Mouse (Mus musculus): ENCODE data around the gene Ints7.
A peak's percentile ranks its signal among the peaks of the same experiment; 100 is the strongest.

Gene Ints7

DNA sequence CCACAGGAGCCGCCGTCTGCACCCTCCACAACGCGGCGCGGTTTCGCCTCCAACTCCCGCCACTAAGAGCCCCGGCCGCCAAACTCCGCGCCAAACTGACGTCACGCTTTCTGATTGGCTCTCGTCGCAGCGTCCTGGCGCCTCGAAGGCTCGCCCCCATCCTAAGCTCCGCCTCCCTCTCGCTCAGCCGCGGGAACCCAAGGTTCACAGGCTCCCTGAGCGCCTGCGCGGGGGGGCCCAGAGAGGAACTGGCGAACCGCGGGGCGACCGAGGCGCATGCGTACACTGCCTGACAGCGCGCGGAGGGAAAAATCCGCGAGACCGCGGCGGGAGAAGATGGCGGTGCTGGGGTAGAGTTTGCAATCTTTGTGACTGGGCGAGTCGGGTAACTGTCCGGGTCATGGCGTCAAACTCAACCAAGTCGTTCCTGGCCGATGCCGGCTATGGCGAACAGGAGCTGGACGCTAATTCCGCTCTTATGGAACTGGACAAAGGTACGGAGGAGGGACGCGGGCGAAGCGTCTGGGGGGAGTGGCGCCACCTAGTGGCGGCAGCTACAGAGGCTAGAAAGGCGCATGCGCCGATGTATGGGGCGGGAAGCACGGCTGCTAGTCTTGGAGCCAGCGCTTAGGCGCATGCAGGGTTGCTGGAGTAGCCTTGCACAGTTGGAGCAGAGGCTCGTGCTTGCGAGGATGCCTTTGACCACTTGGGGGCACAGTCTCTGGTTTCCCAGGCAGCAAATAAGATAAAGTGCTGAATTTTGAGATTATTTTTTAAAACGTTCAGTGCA is at the start of gene Ints7, which contains the start of gene Dtl:
TSS of gene Ints7 (plus strand) at position 179 of the 790 bp plus-strand sequence.
TSS of gene Dtl (minus strand) at position 87 of the 790 bp plus-strand sequence.
- DNase-seq: peak; percentile 99

DNA sequence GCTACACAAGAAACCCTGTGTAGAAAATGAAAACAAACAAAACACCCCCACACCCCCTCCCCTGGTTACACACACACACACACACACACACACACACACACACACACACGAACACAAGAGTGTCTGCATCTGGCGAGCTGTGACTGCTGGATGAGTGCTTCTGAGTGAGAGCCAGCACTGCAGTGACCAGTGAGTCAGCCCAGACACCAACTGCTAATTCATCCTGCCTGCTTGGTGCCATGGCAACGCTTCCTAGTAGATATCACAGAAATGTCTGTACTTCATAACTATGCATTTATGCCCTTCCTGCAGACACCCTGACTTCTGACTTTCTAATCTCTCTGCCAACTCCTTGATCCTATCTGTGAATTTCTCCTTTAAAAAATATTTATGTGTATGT is 48.3 kb upstream of the Ints7 start:
- DNase-seq: peak; percentile 37

- DNase-seq: no peak
These were observed 47.4 kb upstream of the Ints7 start for GRCm38 (mm10) chr1:191527921-191528612.

GRCm38 (mm10) chr1:191529406-191529805 is 46.0 kb upstream of the Ints7 start:
- no peak for DNase-seq

- no peak for DNase-seq
These were observed 44.4 kb upstream of the Ints7 start for GRCm38 (mm10) chr1:191531023-191531422.

DNA sequence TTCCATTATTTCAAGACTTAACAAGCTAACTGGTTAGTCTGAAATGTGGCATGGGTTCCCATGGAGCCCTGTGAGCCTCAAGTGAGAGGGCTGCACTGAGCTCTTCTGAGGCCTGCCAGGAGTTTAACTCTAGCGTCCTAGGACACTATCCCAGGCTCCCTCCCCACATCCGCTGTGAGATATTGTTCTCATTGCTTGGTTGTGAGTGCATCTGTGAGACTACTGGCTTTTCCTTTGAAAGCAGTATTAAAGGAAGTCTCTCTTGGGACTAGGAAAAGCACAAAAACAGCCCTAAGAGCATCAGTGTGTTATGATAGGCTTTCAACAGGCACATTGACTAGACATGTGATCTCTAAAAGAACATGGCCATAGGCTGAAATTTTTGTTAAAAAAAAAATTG is 40.5 kb upstream of the Ints7 start:
- DNase-seq: no peak

GRCm38 (mm10) chr1:191540300-191540699 is 35.1 kb upstream of the Ints7 start:
- DNase-seq: no peak

- peak; percentile 16 for DNase-seq
These were observed 34.4 kb upstream of the Ints7 start for GRCm38 (mm10) chr1:191541014-191541413.

- no peak for DNase-seq
These were observed 33.8 kb upstream of the Ints7 start for GRCm38 (mm10) chr1:191541619-191542018.

DNA sequence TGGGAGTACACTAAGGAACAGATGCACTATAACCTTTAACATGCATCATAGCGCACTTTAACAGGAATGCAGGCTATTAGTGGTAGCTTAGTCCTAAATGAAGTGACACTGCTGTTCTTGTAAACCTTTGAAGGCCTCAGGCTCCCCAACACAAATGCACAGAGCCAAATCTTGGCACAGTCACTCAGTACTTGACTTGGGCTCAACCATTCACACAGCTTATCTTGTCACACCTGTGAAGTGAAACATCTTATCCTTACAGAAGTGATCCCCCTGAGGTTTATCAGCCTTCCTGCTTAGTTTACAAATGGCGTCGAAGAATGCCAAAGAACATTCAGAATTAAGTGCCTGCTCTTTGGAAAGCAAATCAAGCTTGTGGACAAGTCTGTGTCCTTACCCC is 31.7 kb upstream of the Ints7 start:
- DNase-seq: no peak

GRCm38 (mm10) chr1:191550786-191551185 is 24.6 kb upstream of the Ints7 start:
- DNase-seq: no peak

- no peak for DNase-seq
These were observed 18.3 kb upstream of the Ints7 start for GRCm38 (mm10) chr1:191557109-191557508.

GRCm38 (mm10) chr1:191559779-191560178 is 15.7 kb upstream of the Ints7 start:
- DNase-seq: no peak

GRCm38 (mm10) chr1:191562823-191563365 is 12.5 kb upstream of the Ints7 start:
- DNase-seq: no peak

DNA sequence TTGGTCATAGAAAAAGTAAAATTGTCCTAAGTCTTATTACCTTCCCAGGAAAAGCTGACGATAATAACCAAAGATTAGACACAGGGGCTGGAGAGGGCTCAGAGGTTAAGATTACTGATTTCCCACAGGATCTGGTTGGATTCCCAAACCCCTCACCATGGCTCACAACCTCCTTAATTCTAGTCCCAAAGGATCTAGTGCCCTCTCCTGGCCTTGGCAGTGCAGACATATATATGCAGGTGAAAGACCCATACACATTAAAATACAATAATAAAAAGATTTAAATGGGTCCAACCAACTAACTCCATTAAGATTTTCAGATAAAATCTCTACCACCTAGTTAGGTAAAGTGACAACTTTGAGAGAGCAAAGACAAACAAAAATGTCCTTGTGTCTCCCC is 7.6 kb upstream of the Ints7 start:
- no peak for DNase-seq

- no peak for DNase-seq
These were observed 5.8 kb upstream of the Ints7 start for GRCm38 (mm10) chr1:191569625-191570024.

DNA sequence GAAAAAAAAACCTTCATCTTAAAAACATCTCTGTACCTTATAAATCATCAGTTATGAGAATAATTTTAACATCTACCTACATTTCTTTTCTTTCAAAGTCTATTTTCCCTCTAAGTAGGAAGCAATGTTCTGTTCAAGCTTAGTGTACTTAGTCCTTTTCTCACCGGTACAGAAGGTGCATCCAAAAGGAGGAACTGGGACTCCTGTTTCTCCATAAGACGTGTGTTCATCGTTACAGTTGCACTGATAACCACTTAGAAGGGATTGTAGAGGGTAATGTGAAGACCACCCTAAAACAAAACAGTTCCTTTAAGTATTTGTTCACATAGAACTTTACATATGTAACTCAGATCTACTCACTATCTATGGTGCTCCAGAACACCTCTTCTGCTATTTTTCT is 5.0 kb upstream of the Ints7 start:
- DNase-seq: no peak

GRCm38 (mm10) chr1:191573906-191574639 is 1.4 kb upstream of the Ints7 start:
- DNase-seq: no peak

DNA sequence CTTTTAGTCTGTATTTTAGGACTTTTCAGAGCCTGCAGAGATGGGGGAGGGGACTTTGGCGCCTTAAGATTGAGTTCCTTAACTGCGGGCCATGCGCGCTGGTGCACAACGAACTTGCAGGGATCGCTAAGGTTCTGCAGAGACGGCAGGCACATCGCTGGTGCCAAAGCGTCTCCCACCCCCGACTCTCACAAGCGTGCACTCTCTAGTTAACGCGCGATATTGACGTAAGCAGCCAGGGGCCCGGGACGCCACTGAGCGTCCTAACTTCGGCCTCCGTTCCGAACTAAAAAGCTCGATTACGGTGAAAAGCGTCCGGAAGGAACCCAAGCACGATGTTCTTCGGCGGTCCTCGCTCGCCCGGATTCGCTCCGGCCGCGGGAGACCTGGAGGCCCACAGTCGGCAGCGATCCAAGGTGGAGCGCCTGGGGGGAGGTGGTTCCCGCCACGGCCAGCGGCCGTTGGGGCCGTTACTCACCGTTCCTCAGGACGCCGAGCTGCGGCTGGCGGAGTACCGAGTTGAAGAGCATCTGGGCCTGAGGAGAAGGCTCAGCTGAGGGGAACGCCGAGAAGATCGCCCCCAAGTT is 472 bp upstream of the Ints7 start:
- peak; percentile 35 for DNase-seq

GRCm38 (mm10) chr1:191579524-191579923 is 4.1 kb downstream of the Ints7 start:
- DNase-seq: no peak

DNA sequence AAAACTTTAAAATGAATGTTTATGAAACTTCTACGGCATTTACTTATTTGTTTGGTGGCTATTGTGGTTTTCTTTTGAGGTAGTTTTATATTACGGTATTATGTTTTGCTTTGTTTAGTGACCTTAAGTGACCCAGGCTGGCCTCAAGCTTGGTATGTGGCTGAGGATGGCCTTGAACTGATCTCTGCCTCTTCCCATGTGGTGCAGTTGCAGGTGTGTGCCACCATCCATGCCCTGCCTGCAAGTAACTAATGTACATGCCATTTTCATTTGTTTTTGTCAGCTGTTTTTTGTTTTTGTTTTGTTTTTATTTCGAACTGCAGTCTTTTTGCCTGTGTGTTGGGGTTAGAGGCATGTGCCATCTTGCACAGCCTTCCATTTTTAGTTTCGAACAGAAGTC is 6.2 kb downstream of the Ints7 start:
- no peak for DNase-seq

GRCm38 (mm10) chr1:191583836-191584235 is 8.4 kb downstream of the Ints7 start:
- DNase-seq: no peak

DNA sequence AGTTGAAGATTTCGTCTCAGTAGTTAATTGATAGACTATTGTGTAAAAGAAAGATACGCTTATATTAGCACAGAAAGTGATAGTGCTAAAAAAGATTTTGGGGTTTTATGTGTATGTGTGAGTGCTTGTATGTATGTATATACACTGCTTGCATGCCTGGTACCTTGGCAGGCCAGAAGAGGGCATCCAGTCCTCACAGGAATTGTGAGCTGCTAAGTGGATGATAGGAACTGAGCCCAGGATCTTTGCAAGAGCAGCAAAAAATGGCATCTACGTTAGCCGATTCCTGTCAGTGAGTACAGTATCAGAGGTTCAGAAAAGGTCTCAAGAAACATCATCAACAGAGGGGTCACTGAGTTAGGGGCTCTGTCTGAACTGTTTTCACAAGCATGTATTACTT is 9.0 kb downstream of the Ints7 start:
- DNase-seq: no peak

All from right cerebral cortex, postnatal 14 days (tissue).